Mouse (Mus musculus) left cerebral cortex, postnatal 36 days (tissue): ENCODE results near the gene Fli1. TPM values are rescaled to one million over a fixed set of nuclear protein-coding genes. Genes with fewer than 3 reads are reported as not detected.

Source experiments
- DNase-seq, 2 experiments: peaks; one replicate each; pipeline ENCODE4 v3.0.0; 2021 to 2022; ENCODE audit warnings: low spot score in 2 of 2, mixed read lengths in 1 of 2
- intact Hi-C: fragments of 180-260 bp; cut with DNase I; formaldehyde crosslinking; loops from one replicate; pipeline ENCODE4 v1.15.1; 2025
- total RNA-seq, 2 experiments: library from RNA; stranded (reverse); gene quantifications; 2 replicates each; pipeline ENCODE4 v1.2.3; 2021

Fli1 gene
- total RNA-seq, 2 experiments from 2014 or later, result 5.5 to 7.3 TPM

GRCm38 (mm10) chr9:32425321-32425720 lies 117.3 kb downstream of the Fli1 start:
- no peak for DNase-seq
- intact Hi-C loops, result no loop called here

- intact Hi-C loops, result no loop called here
- DNase-seq, result no peak
Observed at GRCm38 (mm10) chr9:32420711-32421110, 122.0 kb downstream of the Fli1 start.

GRCm38 (mm10) chr9:32417466-32418116 lies 125.1 kb downstream of the Fli1 start:
- DNase-seq, result no peak
- intact Hi-C loops, result no loop called here

- DNase-seq, result no peak
- intact Hi-C loops, result no loop called here
Observed at GRCm38 (mm10) chr9:32415952-32416351, 126.7 kb downstream of the Fli1 start.

GRCm38 (mm10) chr9:32414956-32415355 lies 127.7 kb downstream of the Fli1 start:
- intact Hi-C loops, result no loop called here
- DNase-seq, result no peak

- intact Hi-C loops, result no loop called here
Observed at GRCm38 (mm10) chr9:32412836-32413580, 129.7 kb downstream of the Fli1 start.

GRCm38 (mm10) chr9:32411507-32411906 lies 131.2 kb downstream of the Fli1 start:
- no peak for DNase-seq
- intact Hi-C loops, result no loop called here

More at GRCm38 (mm10) chr9:32412836-32413580, 129.7 kb downstream of the Fli1 start:
- no peak for DNase-seq

GRCm38 (mm10) chr9:32410671-32411070 lies 132.0 kb downstream of the Fli1 start:
- intact Hi-C loops, result no loop called here
- DNase-seq, result no peak

GRCm38 (mm10) chr9:32409060-32409961 lies 133.3 kb downstream of the Fli1 start:
- intact Hi-C loops, result loop anchor here (5.0 kb wide), 4 partner anchors 153 to 838 kb away; no protein-coding TSS in a partner anchor
- DNase-seq, result no peak

GRCm38 (mm10) chr9:32408730-32409059 lies 134.0 kb downstream of the Fli1 start:
- no peak for DNase-seq
- intact Hi-C loops, result loop anchor here (5.0 kb wide), 4 partner anchors 154 to 839 kb away; no protein-coding TSS in a partner anchor

- peak; percentile 36 to 61 for DNase-seq
- intact Hi-C loops, result loop anchor here (2.0 to 5.0 kb wide), 5 partner anchors 157 to 842 kb away; no protein-coding TSS in a partner anchor
Observed at GRCm38 (mm10) chr9:32405191-32405925, 137.3 kb downstream of the Fli1 start.

- intact Hi-C loops, result no loop called here
- DNase-seq, result no peak
Observed at GRCm38 (mm10) chr9:32400662-32401161, 141.9 kb downstream of the Fli1 start.

GRCm38 (mm10) chr9:32400212-32400611 lies 142.4 kb downstream of the Fli1 start:
- intact Hi-C loops, result no loop called here
- no peak for DNase-seq

- no peak for DNase-seq
- intact Hi-C loops, result no loop called here
Observed at GRCm38 (mm10) chr9:32394761-32395161, 147.9 kb downstream of the Fli1 start.

- intact Hi-C loops, result no loop called here
- no peak for DNase-seq
Observed at GRCm38 (mm10) chr9:32392716-32393115, 149.9 kb downstream of the Fli1 start.

GRCm38 (mm10) chr9:32391701-32392100 lies 151.0 kb downstream of the Fli1 start:
- DNase-seq, result peak; percentile 51 to 54
- intact Hi-C loops, result no loop called here

GRCm38 (mm10) chr9:32391092-32391491 lies 151.6 kb downstream of the Fli1 start:
- intact Hi-C loops, result no loop called here
- no peak for DNase-seq

- intact Hi-C loops, result no loop called here
- DNase-seq, result no peak
Observed at GRCm38 (mm10) chr9:32388120-32388519, 154.5 kb downstream of the Fli1 start.

GRCm38 (mm10) chr9:32384906-32385305 lies 157.8 kb downstream of the Fli1 start:
- no peak for DNase-seq
- intact Hi-C loops, result no loop called here
